Mouse (Mus musculus) stomach, postnatal 0 days (tissue): ENCODE measurements around the gene Cnnm4.

ENCODE experiments used
- CTCF ChIP-seq: IDR thresholded peaks from 2 replicates; pipeline ENCODE4 v1.5.1; 2016; ENCODE audit warnings: antibody characterized with exemption, low read depth, mild to moderate bottlenecking, moderate library complexity
- EP300 ChIP-seq: optimal IDR thresholded peaks from 2 replicates; pipeline ENCODE3; 2016; ENCODE audit warnings: antibody characterized with exemption

DNA sequence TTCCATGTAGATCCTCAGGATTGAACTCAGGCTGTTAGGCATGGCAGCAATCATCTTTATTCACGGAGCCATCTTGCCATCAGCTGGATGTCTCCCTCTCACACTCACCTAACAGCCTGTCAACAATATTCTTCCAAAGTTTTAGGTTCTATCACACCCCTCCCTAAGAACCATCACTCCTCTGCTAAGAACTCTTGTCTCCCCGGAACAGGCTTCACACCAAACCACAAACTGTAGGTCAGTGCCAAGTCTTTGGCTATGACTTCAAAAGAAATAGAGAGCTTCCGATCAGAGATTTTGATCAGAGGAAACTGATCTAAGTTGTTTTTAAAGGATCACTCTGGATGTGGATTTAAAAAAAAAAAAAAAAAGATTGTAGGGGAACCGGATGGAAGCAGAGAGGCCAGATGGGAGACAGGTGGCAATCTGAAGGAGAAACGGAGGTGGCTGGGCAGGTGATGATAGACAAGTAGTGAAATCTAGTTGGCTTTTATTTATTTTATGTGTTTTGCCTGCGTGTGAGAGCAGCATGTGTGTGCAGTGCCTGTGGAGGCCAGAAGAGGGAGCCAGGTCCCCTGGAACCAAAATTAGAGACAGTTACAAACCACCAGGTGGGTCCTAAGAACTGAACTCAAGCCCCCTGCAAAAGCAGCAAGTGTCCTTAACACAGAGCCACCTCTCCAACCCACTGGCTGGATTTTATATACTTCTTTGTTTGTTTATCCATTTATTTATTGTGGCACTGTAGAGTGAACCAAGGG lies 17.2 kb upstream of the Cnnm4 start:
- peak; percentile 45 for TF ChIP-seq CTCF
- TF ChIP-seq EP300 = no peak
